Mouse (Mus musculus): ENCODE measurements around the gene Ntm.

DNA sequence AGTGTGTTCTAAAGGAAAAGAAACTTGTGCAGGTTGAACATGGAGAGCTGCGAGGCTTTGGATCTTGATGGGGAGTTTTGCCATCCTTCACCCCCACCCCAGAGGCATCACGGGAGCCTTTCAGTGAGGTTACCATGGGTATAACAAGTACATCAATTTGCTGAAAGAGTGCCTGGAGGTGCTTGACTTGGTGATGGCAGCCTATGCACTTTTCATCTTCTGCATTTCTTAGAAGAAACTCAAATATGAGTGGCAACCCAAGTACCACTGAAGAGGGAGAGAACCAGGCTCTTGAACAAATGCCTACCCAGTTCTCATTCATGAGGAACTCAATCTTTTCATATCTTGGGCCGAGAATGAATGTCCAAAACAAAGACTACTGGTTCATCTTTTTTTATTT is 186.0 kb downstream of the Ntm start:
- TF ChIP-seq POLR2A (IDR thresholded peaks at IDR 0.05; ENCODE audit: borderline replicate concordance, extremely low read depth, insufficient read depth, insufficient read length, poor library complexity, severe bottlenecking) (no peak), CTCF (IDR thresholded peaks at IDR 0.05; ENCODE audit: borderline replicate concordance, extremely low read depth, insufficient read depth, insufficient read length) (no peak)
